In the genomic region with DNA sequence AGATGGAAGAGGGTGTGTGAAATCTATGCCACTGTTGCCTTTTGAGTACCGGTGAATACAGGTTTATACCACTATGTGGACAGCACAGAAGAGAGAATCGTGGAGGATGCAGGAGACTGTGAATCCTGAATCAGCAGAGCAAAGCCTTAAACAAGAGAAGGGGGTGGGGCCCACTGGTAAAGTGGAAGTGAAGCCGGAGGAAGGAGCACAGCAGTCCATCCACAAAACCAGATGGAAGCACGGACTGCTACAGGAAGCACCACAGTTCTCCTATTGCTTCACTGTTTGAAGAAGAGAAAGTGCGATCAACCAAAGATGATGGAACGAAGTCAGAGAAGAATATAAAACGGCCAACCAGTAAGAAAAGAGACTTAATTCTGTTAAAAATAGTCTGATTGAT, we compare ENCODE assay signal across 39 mouse cellular contexts. TPM values are rescaled to one million over a fixed set of nuclear protein-coding genes. Genes with fewer than 3 reads are reported as not detected.
"Had no signal": no experiment of that assay in that cellular context is flagged by ENCODE, and none has a peak within 500 bp of the region (broad histone marks: within the 10 kb centered on the region; RNA-seq: fewer than 3 reads in every experiment).

No protein-coding gene starts in this region.

- DNase-seq: gastrocnemius, adult 2 months; gastrocnemius, postnatal 10 days; gastrocnemius, postnatal 25 days; heart, adult 18-20 months; heart, postnatal 14 days; heart, postnatal 36 days; kidney, adult 18-20 months; kidney, adult 8-10 months; kidney, postnatal 10 days; kidney, postnatal 25 days; kidney, postnatal 4 days had no signal

- H3K9me3 ChIP-seq: heart, embryonic 13.5 days; heart, embryonic 15.5 days; intestine, embryonic 15.5 days; limb, embryonic 10.5 days; limb, embryonic 12.5 days; liver, embryonic 12.5 days had no signal

- H3K27ac ChIP-seq: gastrocnemius, adult 2 months; heart, embryonic 13.5 days; heart, embryonic 15.5 days; hindbrain, embryonic 14.5 days; intestine, embryonic 15.5 days; layer of hippocampus, adult 2 months; left cerebral cortex, adult 2 months; limb, embryonic 10.5 days; limb, embryonic 12.5 days; liver, embryonic 12.5 days; liver, embryonic 14.5 days had no signal

- H3K4me2 ChIP-seq: heart, embryonic 11.5 days; heart, embryonic 13.5 days; heart, embryonic 15.5 days; hindbrain, embryonic 14.5 days; intestine, embryonic 15.5 days; limb, embryonic 12.5 days; liver, embryonic 12.5 days had no signal

- H3K4me3 ChIP-seq: gastrocnemius, adult 2 months; heart, embryonic 13.5 days; heart, embryonic 15.5 days; intestine, embryonic 15.5 days; layer of hippocampus, adult 2 months; left cerebral cortex, adult 2 months; limb, embryonic 10.5 days; limb, embryonic 12.5 days; liver, embryonic 12.5 days had no signal

- ATAC-seq: hindbrain, embryonic 16.5 days; inflammation-experienced regulatory T-cells, adult 6 months; intestine, embryonic 15.5 days; intestine, postnatal 0 days; liver, embryonic 12.5 days had no signal

- H3K27me3 ChIP-seq: heart, embryonic 13.5 days; heart, embryonic 15.5 days; intestine, embryonic 15.5 days; limb, embryonic 12.5 days; liver, embryonic 12.5 days had no signal

- H3K9ac ChIP-seq: heart, embryonic 13.5 days; heart, embryonic 15.5 days; hindbrain, embryonic 14.5 days; intestine, embryonic 15.5 days; limb, embryonic 12.5 days; liver, embryonic 12.5 days; liver, embryonic 14.5 days had no signal

- H3K4me1 ChIP-seq: heart, embryonic 13.5 days; heart, embryonic 15.5 days; intestine, embryonic 15.5 days; limb, embryonic 10.5 days; limb, embryonic 12.5 days; liver, embryonic 12.5 days had no signal

- H3K36me3 ChIP-seq: heart, embryonic 13.5 days; heart, embryonic 15.5 days; intestine, embryonic 15.5 days; limb, embryonic 10.5 days; limb, embryonic 12.5 days; liver, embryonic 12.5 days had no signal

RNA-seq across cellular contexts. Expression of a gene that starts 11.1 kb away (rescaled TPM):
- total RNA-seq: gastrocnemius, adult 2 months; gastrocnemius, postnatal 10 days; gastrocnemius, postnatal 25 days; gastrocnemius, postnatal 4 days; heart, adult 18-20 months; heart, adult 8-10 months; heart, postnatal 14 days; heart, postnatal 36 days; hematopoietic stem cell, adult 5-6 weeks; layer of hippocampus, adult 2 months; layer of hippocampus, postnatal 10 days; layer of hippocampus, postnatal 25 days; left cerebral cortex, adult 2 months; left cerebral cortex, postnatal 14 days; left cerebral cortex, postnatal 36 days; liver, adult 2 months had no signal
- polyA plus RNA-seq: heart, embryonic 11.5 days; heart, embryonic 13.5 days; heart, embryonic 15.5 days; heart, postnatal 0 days; hindbrain, embryonic 11.5 days; hindbrain, embryonic 14.5 days; hindbrain, embryonic 16.5 days; inflammation-experienced regulatory T-cells, adult 6 months; intestine, embryonic 15.5 days; kidney, embryonic 14.5 days; limb, embryonic 10.5 days; limb, embryonic 12.5 days; limb, embryonic 14.5 days; liver, adult 2 months; liver, embryonic 12.5 days; liver, embryonic 14.5 days had no signal

RNA-seq across cellular contexts. Expression of a gene that starts 29.8 kb away (rescaled TPM):
- total RNA-seq: gastrocnemius, adult 2 months; gastrocnemius, postnatal 10 days; gastrocnemius, postnatal 25 days; gastrocnemius, postnatal 4 days; heart, adult 18-20 months; heart, adult 8-10 months; heart, postnatal 14 days; heart, postnatal 36 days; hematopoietic stem cell, adult 5-6 weeks; layer of hippocampus, adult 2 months; layer of hippocampus, postnatal 25 days; left cerebral cortex, adult 2 months; left cerebral cortex, postnatal 14 days; left cerebral cortex, postnatal 36 days; liver, adult 2 months had no signal
- polyA plus RNA-seq: heart, postnatal 0 days; inflammation-experienced regulatory T-cells, adult 6 months; liver, adult 2 months; liver, embryonic 14.5 days; liver, embryonic 16.5 days had no signal

RNA-seq across cellular contexts. Expression of a gene that starts 57.4 kb away (rescaled TPM):
- total RNA-seq: gastrocnemius, adult 2 months; gastrocnemius, postnatal 10 days; gastrocnemius, postnatal 25 days; gastrocnemius, postnatal 4 days; heart, adult 18-20 months; heart, adult 8-10 months; heart, postnatal 14 days; heart, postnatal 36 days; layer of hippocampus, adult 2 months; layer of hippocampus, postnatal 10 days; layer of hippocampus, postnatal 25 days; left cerebral cortex, adult 2 months; left cerebral cortex, postnatal 14 days; left cerebral cortex, postnatal 36 days; liver, adult 2 months had no signal
- polyA plus RNA-seq: heart, embryonic 13.5 days; heart, embryonic 15.5 days; heart, postnatal 0 days; hindbrain, embryonic 11.5 days; hindbrain, embryonic 14.5 days; hindbrain, embryonic 16.5 days; inflammation-experienced regulatory T-cells, adult 6 months; kidney, embryonic 14.5 days; kidney, embryonic 16.5 days; limb, embryonic 10.5 days; limb, embryonic 12.5 days; limb, embryonic 14.5 days; liver, adult 2 months; liver, embryonic 16.5 days had no signal
